Mouse (Mus musculus): ENCODE measurements around the gene Hoxa2. TPM values are rescaled to one million over a fixed set of nuclear protein-coding genes. Genes with fewer than 3 reads are reported as not detected.

The Hoxa2 gene
- polyA plus RNA-seq, 2 experiments: 1.0 to 3.1 TPM

GRCm38 (mm10) chr6:52205221-52205620, 40.6 kb upstream of the Hoxa2 start:
- DNase-seq (ENCODE audit: low spot score) (no peak), ATAC-seq (ENCODE audit: low FRiP score, low read depth) (no peak)
- H3K27me3 ChIP-seq (ENCODE audit: control insufficient read depth, insufficient read depth, low read length): peaks cover 29% of the 10 kb centered on the region
- H3K9me3 ChIP-seq (ENCODE audit: control insufficient read depth, low read length): no peaks in the 10 kb centered on the region
- H3K4me2 ChIP-seq (replicated peaks; ENCODE audit: low read depth, low read length, severe bottlenecking): peak overlapping the region; percentile 91
- peaks cover 59% of the 10 kb centered on the region for H3K4me1 ChIP-seq (ENCODE audit: control insufficient read depth, insufficient read depth, low read length)
- peaks cover 39% of the 10 kb centered on the region for H3K36me3 ChIP-seq (ENCODE audit: control insufficient read depth, insufficient read depth, low read length)
- H3K27ac ChIP-seq (replicated peaks; ENCODE audit: low read depth, low read length): 0 out of 2 replicates have a peak overlapping the region, but pooled peaks have one; percentile 38
- no peak for TF ChIP-seq POLR2A (IDR thresholded peaks at IDR 0.05; ENCODE audit: borderline replicate concordance, extremely low read depth, insufficient read depth, insufficient read length)
- H3K9ac ChIP-seq (ENCODE audit: low read depth, low read length, severe bottlenecking): 0 out of 2 replicates have a peak overlapping the region, but pooled peaks have one; percentile 25
- WGBS: 26% methylated on average over 14 of the region's 14 CpGs
- H3K4me3 ChIP-seq (replicated peaks; ENCODE audit: low read length): peak overlapping the region; percentile 46

DNA sequence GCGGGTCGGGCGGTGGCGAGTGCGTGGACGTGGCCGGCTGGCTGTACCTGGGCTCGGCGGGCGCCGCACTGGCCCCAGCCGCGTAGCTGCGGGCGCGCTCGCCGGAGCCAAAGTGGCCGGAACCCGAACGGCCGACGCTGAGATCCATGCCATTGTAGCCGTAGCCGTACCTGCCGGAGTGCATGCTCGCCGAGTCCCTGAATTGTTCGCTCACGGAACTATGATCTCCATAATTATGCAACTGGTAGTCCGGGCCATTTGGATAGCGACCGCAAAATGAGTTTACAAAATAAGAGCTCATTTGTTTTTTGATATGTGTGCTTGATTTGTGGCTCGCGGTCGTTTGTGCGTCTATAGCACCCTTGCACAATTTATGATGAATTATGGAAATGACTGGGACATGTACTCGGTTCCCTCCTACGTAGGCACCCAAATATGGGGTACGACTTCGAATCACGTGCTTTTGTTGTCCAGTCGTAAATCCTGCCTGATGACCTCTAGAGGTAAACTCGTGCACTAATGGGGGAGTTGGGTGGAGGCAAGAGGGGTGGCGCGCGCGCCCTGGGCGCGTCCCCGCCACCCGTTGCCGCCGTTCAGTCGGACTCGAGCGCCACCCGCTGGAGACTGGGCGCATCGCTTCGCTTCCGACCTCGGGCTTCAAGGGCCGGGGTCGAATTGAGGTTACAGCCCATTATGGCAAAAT, 39.6 kb upstream of the Hoxa2 start, which contains the start of gene Hoxa5:
Gene Hoxa5, minus strand, starts transcription at position 538 of the 703 bp plus-strand sequence.
- peak within 1 kb of the TSS; percentile 46 for H3K4me3 ChIP-seq (replicated peaks; ENCODE audit: low read length)
- H3K27me3 ChIP-seq (ENCODE audit: control insufficient read depth, insufficient read depth, low read length): peaks cover 33% of the 10 kb centered on the region
- peaks cover 52% of the 10 kb centered on the region for H3K4me1 ChIP-seq (ENCODE audit: control insufficient read depth, insufficient read depth, low read length)
- WGBS: 4% methylated on average over 65 of the region's 65 CpGs
- H3K9ac ChIP-seq (ENCODE audit: low read depth, low read length, severe bottlenecking): peak within 1 kb of the TSS; percentile 56
- H3K4me2 ChIP-seq (replicated peaks; ENCODE audit: low read depth, low read length, severe bottlenecking): peak within 1 kb of the TSS; percentile 91
- DNase-seq (ENCODE audit: low spot score): peak; percentile 74
- 0 out of 2 replicates have a peak, but pooled peaks have one; percentile 23 for ATAC-seq (ENCODE audit: low FRiP score, low read depth)
- peaks cover 39% of the 10 kb centered on the region for H3K36me3 ChIP-seq (ENCODE audit: control insufficient read depth, insufficient read depth, low read length)
- no peak for TF ChIP-seq POLR2A (IDR thresholded peaks at IDR 0.05; ENCODE audit: borderline replicate concordance, extremely low read depth, insufficient read depth, insufficient read length)
- 0 out of 2 replicates have a peak within 1 kb of the TSS, but pooled peaks have one; percentile 38 for H3K27ac ChIP-seq (replicated peaks; ENCODE audit: low read depth, low read length)
- H3K9me3 ChIP-seq (ENCODE audit: control insufficient read depth, low read length): no peaks in the 10 kb centered on the region

DNA sequence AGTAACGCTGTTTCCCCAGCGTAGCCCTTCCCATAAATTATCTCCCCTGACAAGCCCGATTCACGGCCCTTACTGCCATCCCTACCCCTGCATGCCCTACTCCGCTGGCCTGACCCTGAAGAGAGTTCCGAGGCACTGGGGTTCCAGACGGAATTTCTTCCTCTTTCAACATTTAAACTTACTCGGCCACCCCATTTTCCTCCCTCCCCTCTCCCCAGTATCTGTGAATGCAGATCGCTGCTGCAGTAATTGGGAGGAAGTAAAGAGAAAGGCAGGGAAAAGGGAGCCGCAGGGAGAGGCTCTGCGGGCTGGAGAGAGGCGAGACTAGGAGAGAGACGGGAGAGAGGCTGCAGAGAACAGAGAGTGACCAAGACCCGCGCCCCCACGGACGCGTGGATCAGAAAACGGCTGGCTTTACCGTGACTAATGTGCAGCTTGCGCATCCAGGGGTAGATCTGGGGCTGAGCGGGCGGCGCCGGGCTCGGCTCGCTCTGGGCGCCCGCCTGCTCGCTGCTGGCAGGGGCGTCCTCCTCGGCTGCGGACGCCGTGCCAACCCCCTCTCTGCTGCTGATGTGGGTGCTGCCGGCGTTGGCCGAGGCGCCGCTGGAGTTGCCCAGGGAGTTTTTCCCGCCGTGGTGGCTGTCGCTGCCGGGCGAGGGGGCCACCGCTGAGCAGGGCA, 38.9 kb upstream of the Hoxa2 start:
- H3K9me3 ChIP-seq (ENCODE audit: control insufficient read depth, low read length): no peaks in the 10 kb centered on the region
- DNase-seq (ENCODE audit: low spot score) (no peak), ATAC-seq (ENCODE audit: low FRiP score, low read depth) (no peak)
- peak overlapping the region; percentile 46 for H3K4me3 ChIP-seq (replicated peaks; ENCODE audit: low read length)
- H3K27me3 ChIP-seq (ENCODE audit: control insufficient read depth, insufficient read depth, low read length): peaks cover 38% of the 10 kb centered on the region
- no peak overlapping the region for H3K27ac ChIP-seq (replicated peaks; ENCODE audit: low read depth, low read length)
- H3K4me1 ChIP-seq (ENCODE audit: control insufficient read depth, insufficient read depth, low read length): peaks cover 46% of the 10 kb centered on the region
- H3K4me2 ChIP-seq (replicated peaks; ENCODE audit: low read depth, low read length, severe bottlenecking): peak overlapping the region; percentile 91
- 7% methylated on average over 37 of the region's 46 CpGs for WGBS
- peak overlapping the region; percentile 56 for H3K9ac ChIP-seq (ENCODE audit: low read depth, low read length, severe bottlenecking)
- H3K36me3 ChIP-seq (ENCODE audit: control insufficient read depth, insufficient read depth, low read length): peaks cover 39% of the 10 kb centered on the region
- no peak for TF ChIP-seq POLR2A (IDR thresholded peaks at IDR 0.05; ENCODE audit: borderline replicate concordance, extremely low read depth, insufficient read depth, insufficient read length)

DNA sequence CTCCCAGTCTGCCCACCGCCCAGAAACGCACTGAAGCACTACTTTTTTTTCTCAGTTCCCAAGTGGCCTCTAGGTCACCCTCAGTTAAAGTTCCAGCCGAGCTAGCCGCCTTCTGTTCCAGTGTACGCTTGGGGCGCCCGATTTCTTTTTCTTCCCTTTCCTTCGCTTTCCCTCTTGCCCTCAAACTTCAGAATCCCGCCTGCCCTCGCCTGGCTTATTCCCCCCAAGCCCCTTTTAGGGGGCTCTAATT, 38.4 kb upstream of the Hoxa2 start:
- Histone ChIP-seq H3K27me3 (ENCODE audit: control insufficient read depth, insufficient read depth, low read length) (peaks cover 41% of the 10 kb centered on the region), H3K4me3 (replicated peaks; ENCODE audit: low read length) (peak overlapping the region; percentile 46), H3K36me3 (ENCODE audit: control insufficient read depth, insufficient read depth, low read length) (peaks cover 39% of the 10 kb centered on the region), H3K4me2 (replicated peaks; ENCODE audit: low read depth, low read length, severe bottlenecking) (peak overlapping the region; percentile 91), H3K27ac (replicated peaks; ENCODE audit: low read depth, low read length) (no peak overlapping the region), H3K9ac (ENCODE audit: low read depth, low read length, severe bottlenecking) (peak overlapping the region; percentile 56; the same call in 1 of the 2 replicates), H3K4me1 (ENCODE audit: control insufficient read depth, insufficient read depth, low read length) (peaks cover 41% of the 10 kb centered on the region), H3K9me3 (ENCODE audit: control insufficient read depth, low read length) (no peaks in the 10 kb centered on the region)
- ATAC-seq (ENCODE audit: low FRiP score, low read depth) (no peak), DNase-seq (ENCODE audit: low spot score) (no peak)
- 14% methylated on average over 10 of the region's 10 CpGs for WGBS
- no peak for TF ChIP-seq POLR2A (IDR thresholded peaks at IDR 0.05; ENCODE audit: borderline replicate concordance, extremely low read depth, insufficient read depth, insufficient read length)

- no peak overlapping the region for H3K27ac ChIP-seq (replicated peaks; ENCODE audit: low read depth, low read length)
- H3K9ac ChIP-seq (ENCODE audit: low read depth, low read length, severe bottlenecking): 0 out of 2 replicates have a peak overlapping the region, but pooled peaks have one; percentile 56
- WGBS: 43% methylated on average over 22 of the region's 22 CpGs
- no peaks in the 10 kb centered on the region for H3K9me3 ChIP-seq (ENCODE audit: control insufficient read depth, low read length)
- peaks cover 39% of the 10 kb centered on the region for H3K36me3 ChIP-seq (ENCODE audit: control insufficient read depth, insufficient read depth, low read length)
- ATAC-seq (ENCODE audit: low FRiP score, low read depth): no peak
- H3K4me3 ChIP-seq (replicated peaks; ENCODE audit: low read length): peak overlapping the region; percentile 46
- peak overlapping the region; percentile 91 for H3K4me2 ChIP-seq (replicated peaks; ENCODE audit: low read depth, low read length, severe bottlenecking)
- no peak for DNase-seq (ENCODE audit: low spot score)
- no peak for TF ChIP-seq POLR2A (IDR thresholded peaks at IDR 0.05; ENCODE audit: borderline replicate concordance, extremely low read depth, insufficient read depth, insufficient read length)
- peaks cover 40% of the 10 kb centered on the region for H3K4me1 ChIP-seq (ENCODE audit: control insufficient read depth, insufficient read depth, low read length)
- peaks cover 46% of the 10 kb centered on the region for H3K27me3 ChIP-seq (ENCODE audit: control insufficient read depth, insufficient read depth, low read length)
These were observed 37.9 kb upstream of the Hoxa2 start for GRCm38 (mm10) chr6:52202362-52203120.

Data from limb, embryonic 14.5 days (tissue).